Mouse (Mus musculus) cortical plate, adult 2 months (tissue): ENCODE data around the gene Adcy1. TPM values are rescaled to one million over a fixed set of nuclear protein-coding genes. Genes with fewer than 3 reads are reported as not detected.

Experiments
- H3K27ac ChIP-seq: fragments of 200-500 bp; 2 replicates; pipeline ENCODE4 v1.5.1; 2012; ENCODE audit warnings: low read length, control low read depth, inconsistent platforms; ENCODE audit not compliant: insufficient read depth
- H3K4me1 ChIP-seq: fragments of 200-500 bp; 2 replicates; pipeline ENCODE4 v1.6.1; 2011; ENCODE audit warnings: low read length; ENCODE audit not compliant: control insufficient read depth, insufficient read depth
- H3K4me3 ChIP-seq: fragments of 200-500 bp; 2 replicates; pipeline ENCODE4 v1.5.1; 2011; ENCODE audit warnings: mild to moderate bottlenecking, low read length, control low read depth; ENCODE audit not compliant: insufficient read depth
- CTCF ChIP-seq: fragments of 200-500 bp; IDR thresholded peaks from 2 replicates; pipeline ENCODE4 v1.5.1; 2011; ENCODE audit warnings: mild to moderate bottlenecking, control low read depth, low read length; ENCODE audit not compliant: insufficient read depth; ENCODE audit errors: extremely low read depth
- POLR2A ChIP-seq: fragments of 200-500 bp; IDR thresholded peaks from 2 replicates; pipeline ENCODE4 v1.6.1; 2011; ENCODE audit warnings: mild to moderate bottlenecking, low read length, control low read depth; ENCODE audit not compliant: insufficient read depth; ENCODE audit errors: extremely low read depth
- polyA plus RNA-seq: library from polyadenylated mRNA; depleted of rRNA; stranded (reverse); fragments of >200 nt; gene quantifications from 2 replicates; pipeline ENCODE4 v1.2.3, GENCODE M21; 2012

The Adcy1 gene
- polyA plus RNA-seq, 1 experiment: 181 TPM

DNA sequence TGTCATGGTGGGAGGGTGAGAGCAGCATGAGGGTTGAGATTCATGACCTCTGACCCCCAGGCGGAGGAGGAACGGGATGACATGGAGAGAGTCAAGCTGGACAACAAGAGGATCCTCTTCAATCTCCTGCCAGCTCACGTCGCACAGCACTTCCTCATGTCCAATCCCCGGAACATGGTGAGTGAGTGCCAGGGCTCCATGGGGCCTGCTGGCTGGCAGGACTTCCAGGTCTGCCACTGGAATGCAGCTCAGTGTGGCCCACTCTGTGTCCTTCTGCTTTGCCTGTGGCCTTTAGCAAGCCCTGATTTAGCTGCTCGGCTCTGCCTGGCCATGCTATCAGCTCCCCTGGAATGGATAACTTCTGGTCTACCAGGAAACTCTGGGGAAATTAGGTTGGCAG, 96.9 kb downstream of the Adcy1 start:
- Histone ChIP-seq H3K4me1 (no peaks in the 10 kb centered on the region), H3K4me3 (no peak overlapping the region), H3K27ac (no peak overlapping the region)
- TF ChIP-seq POLR2A (no peak), CTCF (no peak)

DNA sequence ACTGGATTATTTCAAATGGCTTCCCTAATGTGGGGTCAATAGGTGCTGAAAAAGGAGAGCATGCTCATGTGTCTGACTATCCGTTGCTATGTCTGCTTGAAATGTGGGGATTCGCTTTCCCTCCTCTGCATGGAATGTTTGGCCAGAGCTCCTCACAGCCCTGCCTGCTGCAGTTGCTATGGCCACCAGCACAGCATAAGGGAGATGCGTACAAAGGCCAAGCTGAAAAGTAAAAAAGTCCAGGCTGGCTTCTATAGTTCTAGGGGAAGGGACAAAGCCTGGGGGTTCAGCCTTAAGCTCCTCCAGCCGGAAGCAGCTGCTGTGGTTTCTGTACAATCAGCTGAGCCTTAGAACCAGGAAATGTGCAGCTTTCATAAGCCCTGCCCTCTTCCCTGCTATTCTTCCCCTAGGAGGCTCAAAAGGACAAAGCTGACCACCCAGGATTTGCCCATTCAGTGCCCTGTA, 97.4 kb downstream of the Adcy1 start:
- H3K4me3 ChIP-seq: no peak overlapping the region
- H3K27ac ChIP-seq: no peak overlapping the region
- no peak for TF ChIP-seq POLR2A
- TF ChIP-seq CTCF: no peak
- no peaks in the 10 kb centered on the region for H3K4me1 ChIP-seq

DNA sequence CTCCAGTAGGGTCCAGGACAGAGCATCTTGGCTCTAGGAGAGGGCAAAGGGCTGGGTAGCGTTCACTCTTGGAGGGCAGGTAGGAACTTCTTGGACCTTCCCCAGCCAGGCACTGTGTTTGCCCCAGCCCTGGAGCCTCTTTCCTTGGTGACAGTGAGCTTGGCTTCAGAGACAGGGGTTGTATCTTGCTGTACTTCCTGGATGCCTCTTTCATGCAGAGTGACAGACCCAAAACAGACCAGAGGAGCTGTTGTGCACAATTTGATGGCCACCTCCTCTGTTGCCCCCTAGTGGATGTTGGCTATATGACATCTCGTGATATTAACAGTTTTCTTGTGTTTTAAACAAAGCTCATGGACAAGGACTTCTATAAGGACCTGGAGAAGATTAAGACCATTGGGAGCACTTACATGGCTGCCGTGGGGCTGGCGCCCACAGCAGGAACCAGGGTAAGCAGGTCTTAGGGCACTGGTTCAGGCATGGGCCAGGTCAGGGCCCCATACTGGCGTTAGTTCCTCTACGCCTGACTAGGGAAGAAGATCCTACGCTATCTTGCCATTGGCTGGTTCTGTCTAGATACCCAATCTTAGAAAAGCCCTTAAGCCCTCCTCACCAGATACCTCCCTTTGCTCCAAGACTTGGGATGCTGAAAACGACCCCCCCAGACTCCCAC, 98.3 kb downstream of the Adcy1 start:
- TF ChIP-seq POLR2A: no peak
- TF ChIP-seq CTCF: peak; percentile 69
- no peak overlapping the region for H3K27ac ChIP-seq
- H3K4me1 ChIP-seq: no peaks in the 10 kb centered on the region
- no peak overlapping the region for H3K4me3 ChIP-seq

DNA sequence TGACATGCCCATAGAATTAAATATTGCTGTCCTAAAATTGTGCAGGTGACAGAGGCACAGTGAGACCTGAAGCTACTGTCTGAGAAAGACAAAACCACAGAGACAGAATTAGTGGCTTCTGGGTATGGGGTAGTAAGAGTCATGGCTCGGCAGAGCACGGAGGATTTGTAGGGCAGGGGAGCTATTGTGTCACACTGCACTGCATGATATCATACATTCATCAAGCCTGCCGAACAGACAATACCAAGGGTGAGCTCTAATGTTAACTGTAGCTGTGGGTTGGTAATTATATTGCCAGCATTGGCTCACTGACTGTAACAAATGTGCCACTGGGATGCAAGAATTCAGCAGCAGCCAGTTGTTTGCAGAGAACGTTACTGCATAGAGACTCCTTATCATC, 101.1 kb downstream of the Adcy1 start:
- no peak overlapping the region for H3K27ac ChIP-seq
- no peak for TF ChIP-seq CTCF
- no peak for TF ChIP-seq POLR2A

DNA sequence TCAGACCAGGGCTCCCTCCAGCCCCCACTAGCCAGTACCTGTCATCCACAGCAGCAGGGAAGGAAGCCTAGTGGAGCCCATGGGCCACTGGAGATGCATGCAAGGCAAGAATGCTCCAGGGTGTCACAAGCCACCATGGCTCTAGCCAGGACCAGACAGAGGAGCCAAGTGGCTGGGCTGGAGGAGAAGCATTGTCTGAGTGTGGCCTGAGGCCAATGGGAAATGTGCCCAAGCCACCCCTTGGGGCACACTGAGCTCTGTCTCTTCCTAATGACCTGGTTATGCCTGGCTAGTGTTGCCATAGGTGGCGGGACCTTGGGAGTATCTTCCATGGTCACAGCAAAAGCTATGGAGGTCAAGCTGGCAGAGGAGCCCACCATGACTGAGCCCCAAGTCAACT, 106.4 kb downstream of the Adcy1 start:
- Histone ChIP-seq H3K4me3 (no peak overlapping the region), H3K27ac (no peak overlapping the region), H3K4me1 (no peaks in the 10 kb centered on the region)
- TF ChIP-seq CTCF (no peak), POLR2A (no peak)

More for the DNA sequence above, 101.1 kb downstream of the Adcy1 start:
- Histone ChIP-seq H3K4me1 (no peaks in the 10 kb centered on the region), H3K4me3 (no peak overlapping the region)

DNA sequence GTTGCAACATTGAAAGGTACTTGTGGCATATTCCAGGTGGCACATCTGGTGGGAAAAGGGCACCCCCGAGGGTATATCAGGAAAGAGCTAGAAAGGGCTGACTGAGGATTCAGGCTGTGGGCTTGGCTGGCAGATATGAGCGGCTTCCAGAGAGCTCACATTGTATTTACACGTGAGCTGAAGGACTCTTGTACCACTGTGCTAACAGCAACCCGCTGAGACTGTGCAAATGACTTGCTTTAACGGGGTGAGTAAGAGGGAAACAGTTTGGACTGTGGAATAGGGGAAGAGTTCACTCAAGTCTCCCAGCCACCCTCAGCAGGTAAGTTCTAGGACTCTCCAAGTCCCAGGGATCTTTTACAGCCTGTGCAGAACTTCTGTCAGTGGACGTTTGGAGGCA, 110.4 kb downstream of the Adcy1 start:
- Histone ChIP-seq H3K4me1 (no peaks in the 10 kb centered on the region), H3K27ac (no peak overlapping the region), H3K4me3 (no peak overlapping the region)
- TF ChIP-seq CTCF (no peak), POLR2A (no peak)

DNA sequence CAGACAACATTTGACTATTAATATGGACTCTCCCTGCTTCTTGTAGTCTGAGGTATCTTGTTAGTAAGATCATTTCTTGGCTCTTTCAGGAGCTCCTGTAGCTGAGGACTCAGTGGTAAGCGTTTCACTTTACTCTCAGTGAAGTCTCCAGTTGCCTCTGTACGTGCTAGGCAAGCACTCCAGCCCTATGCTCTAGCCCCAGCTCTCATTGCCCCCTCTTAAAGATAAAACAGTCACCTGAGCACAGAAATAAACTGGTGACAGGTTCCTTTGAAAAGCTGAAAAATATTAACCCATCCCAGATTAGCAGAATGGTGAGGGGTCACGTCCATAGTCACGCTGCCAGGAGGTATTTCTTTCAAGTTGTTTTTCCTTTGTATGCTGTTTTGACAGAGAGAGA, 115.4 kb downstream of the Adcy1 start:
- Histone ChIP-seq H3K27ac (no peak overlapping the region), H3K4me3 (no peak overlapping the region), H3K4me1 (no peaks in the 10 kb centered on the region)
- TF ChIP-seq CTCF: no peak
- no peak for TF ChIP-seq POLR2A

DNA sequence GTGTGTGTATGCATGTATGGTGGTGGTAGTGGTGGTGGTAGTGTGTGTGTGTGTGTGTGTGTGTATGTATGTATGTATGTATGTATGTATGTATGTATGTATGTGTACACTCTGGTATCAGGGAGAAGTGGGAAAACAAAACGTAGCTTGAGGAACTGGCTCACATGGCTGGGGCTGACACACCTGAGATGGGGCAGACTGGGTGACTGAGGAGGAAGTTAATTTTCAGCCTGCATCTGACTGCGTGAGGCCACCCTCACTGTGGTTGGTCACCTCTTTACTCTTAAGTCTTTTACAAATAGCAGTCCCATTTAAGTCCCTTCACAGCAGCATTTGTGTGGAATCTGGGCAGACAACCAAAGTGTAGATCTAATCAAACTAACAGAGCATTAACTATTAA, 116.0 kb downstream of the Adcy1 start:
- no peak overlapping the region for H3K4me3 ChIP-seq
- H3K27ac ChIP-seq: no peak overlapping the region
- H3K4me1 ChIP-seq: no peaks in the 10 kb centered on the region
- TF ChIP-seq CTCF (no peak), POLR2A (no peak)

DNA sequence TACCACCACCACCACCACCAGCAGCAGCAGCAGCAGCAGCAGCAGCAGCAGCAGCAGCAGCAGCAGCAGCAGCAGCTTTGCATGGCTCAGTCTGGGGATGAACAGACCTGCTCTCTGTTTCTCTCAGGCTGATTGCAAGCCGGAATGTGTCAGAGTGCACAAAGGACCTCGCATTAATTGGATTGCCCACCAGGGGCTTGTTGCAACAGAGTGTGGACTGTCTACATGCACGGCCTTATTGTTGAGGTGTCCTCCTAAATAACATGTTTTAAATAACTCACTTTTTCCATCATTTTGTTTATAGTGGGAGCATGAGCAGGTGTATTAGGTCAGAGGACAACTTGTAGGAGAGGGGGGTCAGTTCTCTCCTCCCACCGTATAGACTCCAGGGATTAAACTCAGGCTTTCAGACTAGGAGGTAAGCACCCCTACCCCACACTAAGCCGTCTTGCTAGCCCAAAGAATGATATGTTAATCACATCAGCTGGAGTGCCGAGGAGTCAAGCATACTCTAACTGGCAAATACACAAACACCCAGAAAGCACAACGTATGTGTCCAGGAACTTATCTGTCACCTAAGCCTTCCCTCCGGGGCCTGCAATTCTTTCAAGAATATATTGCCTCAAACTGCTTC, 119.2 kb downstream of the Adcy1 start:
- no peak for TF ChIP-seq CTCF
- TF ChIP-seq POLR2A: no peak
- no peak overlapping the region for H3K4me3 ChIP-seq
- no peaks in the 10 kb centered on the region for H3K4me1 ChIP-seq
- no peak overlapping the region for H3K27ac ChIP-seq

DNA sequence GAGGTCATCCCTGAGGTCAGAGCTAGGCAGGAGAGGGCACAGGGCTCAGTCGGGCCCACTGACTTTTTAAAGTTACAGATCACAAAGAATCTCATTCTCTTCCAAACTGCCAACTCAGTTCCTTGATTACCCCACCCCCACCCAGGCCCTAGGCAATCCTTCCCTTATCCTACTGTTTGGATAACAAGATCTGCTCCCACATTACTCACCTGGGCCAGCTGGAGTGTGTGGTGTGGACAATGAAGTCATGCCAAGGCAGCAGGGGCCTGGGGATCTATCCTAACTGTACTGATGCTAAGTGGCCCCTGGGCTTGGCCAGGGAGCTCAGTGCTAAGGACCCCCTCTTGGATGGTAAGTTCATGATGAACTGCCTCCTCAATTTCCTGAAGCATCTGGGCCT, 121.1 kb downstream of the Adcy1 start:
- H3K4me3 ChIP-seq: no peak overlapping the region
- TF ChIP-seq POLR2A (no peak), CTCF (no peak)
- H3K27ac ChIP-seq: no peak overlapping the region
- H3K4me1 ChIP-seq: no peaks in the 10 kb centered on the region

DNA sequence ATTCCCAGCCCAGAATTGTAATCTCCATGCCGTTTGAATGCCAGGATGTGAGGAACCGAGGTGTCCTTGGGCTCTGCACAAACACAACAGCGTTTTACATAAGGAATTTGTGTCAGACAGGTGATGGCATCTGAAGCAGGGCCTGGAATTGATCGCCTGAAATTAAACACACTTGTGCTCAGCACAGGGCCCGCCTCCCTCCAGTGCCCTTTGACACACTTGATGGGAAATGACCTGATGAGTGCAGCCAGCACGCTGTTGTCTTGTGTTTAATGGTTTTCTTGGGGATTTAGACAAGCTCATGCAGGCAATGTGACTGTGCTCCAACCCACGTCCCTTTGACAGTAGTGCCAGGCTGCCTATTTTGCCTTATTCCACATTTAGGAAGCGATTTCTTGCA, 124.2 kb downstream of the Adcy1 start:
- Histone ChIP-seq H3K4me1 (no peaks in the 10 kb centered on the region), H3K4me3 (no peak overlapping the region), H3K27ac (no peak overlapping the region)
- TF ChIP-seq CTCF (no peak), POLR2A (no peak)
